Mouse (Mus musculus): ENCODE data around the gene Rab26.

The Rab26 gene

DNA sequence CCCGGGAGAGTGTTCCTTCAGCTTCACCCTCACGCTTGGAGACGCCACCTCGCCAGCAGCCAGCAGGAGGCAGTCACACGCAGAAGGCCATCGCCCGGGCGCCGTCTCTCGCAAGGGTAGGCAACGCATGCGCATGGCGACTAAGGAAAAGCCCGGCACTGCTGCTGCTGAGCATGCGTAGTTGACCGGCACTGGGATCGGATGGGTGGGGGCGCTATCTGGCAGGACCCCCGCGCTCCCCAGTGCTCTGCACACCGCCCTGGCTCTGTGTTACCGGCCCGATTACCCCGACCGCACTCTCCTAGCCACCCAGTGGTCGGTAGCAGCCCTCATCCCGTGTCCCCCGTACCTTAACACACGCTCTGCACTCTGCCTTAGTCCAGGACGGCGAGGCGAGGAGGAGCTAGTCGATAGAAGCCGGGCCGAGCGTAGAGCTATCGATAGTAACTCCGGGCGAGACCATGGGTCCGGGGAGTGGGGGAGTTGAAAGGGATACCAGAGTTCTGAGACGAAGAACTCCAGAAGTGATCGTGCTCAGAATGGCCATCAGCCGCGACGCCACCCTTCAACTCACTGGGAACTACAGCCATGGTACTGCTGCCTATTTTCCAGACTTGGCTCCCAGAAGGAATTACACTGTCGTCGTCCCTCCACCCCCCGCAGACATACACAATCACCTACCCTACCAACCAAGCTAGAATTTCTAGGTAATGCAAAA lies 55.2 kb downstream of the Rab26 start, which contains the start of gene Mlst8:
TSS of gene Mlst8 (minus strand) at position 416 of the 718 bp plus-strand sequence.
- DNase-seq (ENCODE audit: low spot score): peak; percentile 98

- no peak for DNase-seq (ENCODE audit: low spot score)
Measured at GRCm38 (mm10) chr17:24477985-24478600, 55.9 kb downstream of the Rab26 start.
